Mouse (Mus musculus): ENCODE results near the gene Rassf5. TPM values are rescaled to one million over a fixed set of nuclear protein-coding genes. Genes with fewer than 3 reads are reported as not detected.

The Rassf5 gene
- polyA plus RNA-seq, 1 experiment from 2014 or later = 7.9 TPM

GRCm38 (mm10) chr1:131134942-131135522 lies 110.0 kb downstream of the Rassf5 start:
- no peak for DNase-seq (ENCODE audit: low spot score)
- 58% methylated on average over 8 of the region's 8 CpGs for WGBS
- H3K4me2 ChIP-seq (replicated peaks; ENCODE audit: low read depth) = no peak overlapping the region
- H3K27ac ChIP-seq (replicated peaks) = no peak overlapping the region
- H3K9me3 ChIP-seq (ENCODE audit: control insufficient read depth, low read length) = no peaks in the 10 kb centered on the region
- ATAC-seq (ENCODE audit: low FRiP score, low TSS enrichment) = no peak
- no peaks in the 10 kb centered on the region for H3K36me3 ChIP-seq (ENCODE audit: control insufficient read depth, insufficient read depth, low read length)
- no peak overlapping the region for H3K9ac ChIP-seq (ENCODE audit: low read length)
- no peaks in the 10 kb centered on the region for H3K27me3 ChIP-seq (ENCODE audit: control insufficient read depth, insufficient read depth, low read length)
- TF ChIP-seq EP300 (optimal IDR thresholded peaks at IDR 0.05) = no peak
- TF ChIP-seq CTCF (IDR thresholded peaks at IDR 0.05; ENCODE audit: low read depth) = no peak
- 0 out of 2 replicates have a peak, but pooled peaks cover 2% of the 10 kb centered on the region for H3K4me1 ChIP-seq (replicated peaks; ENCODE audit: control insufficient read depth, insufficient read depth)
- no peak overlapping the region for H3K4me3 ChIP-seq (ENCODE audit: low read depth, low read length)

GRCm38 (mm10) chr1:131134231-131134630 lies 110.8 kb downstream of the Rassf5 start:
- Histone ChIP-seq H3K9ac (ENCODE audit: low read length) (no peak overlapping the region), H3K4me3 (ENCODE audit: low read depth, low read length) (no peak overlapping the region), H3K27ac (replicated peaks) (no peak overlapping the region), H3K4me2 (replicated peaks; ENCODE audit: low read depth) (no peak overlapping the region), H3K4me1 (replicated peaks; ENCODE audit: control insufficient read depth, insufficient read depth) (0 out of 2 replicates have a peak, but pooled peaks cover under 1% of the 10 kb centered on the region), H3K27me3 (ENCODE audit: control insufficient read depth, insufficient read depth, low read length) (no peaks in the 10 kb centered on the region), H3K36me3 (ENCODE audit: control insufficient read depth, insufficient read depth, low read length) (no peaks in the 10 kb centered on the region), H3K9me3 (ENCODE audit: control insufficient read depth, low read length) (no peaks in the 10 kb centered on the region)
- TF ChIP-seq CTCF (IDR thresholded peaks at IDR 0.05; ENCODE audit: low read depth) = no peak
- TF ChIP-seq EP300 (optimal IDR thresholded peaks at IDR 0.05) = no peak
- 65% methylated on average over 6 of the region's 6 CpGs for WGBS
- DNase-seq (ENCODE audit: low spot score) (no peak), ATAC-seq (ENCODE audit: low FRiP score, low TSS enrichment) (no peak)

Other genes starting within 250 kb of the Rassf5 start
- not detected in 2 replicates for gene Il10, start 225.4 kb downstream of the Rassf5 start, polyA plus RNA-seq (2015; fragmentation: Nextera tagmentation; extraction: Ambion mirVana)
- gene Mapkapk2, start 147.4 kb downstream of the Rassf5 start, polyA plus RNA-seq (2015; fragmentation: Nextera tagmentation; extraction: Ambion mirVana) = 34.6 and 35.4 TPM in 2 replicates
- 1.4 TPM in 2 replicates for gene Dyrk3, start 106.9 kb downstream of the Rassf5 start, polyA plus RNA-seq (2015; fragmentation: Nextera tagmentation; extraction: Ambion mirVana)
- 36.3 and 38.8 TPM in 2 replicates for gene Eif2d, start 92.1 kb downstream of the Rassf5 start, polyA plus RNA-seq (2015; fragmentation: Nextera tagmentation; extraction: Ambion mirVana)
- gene Ikbke, start 34.3 kb upstream of the Rassf5 start, polyA plus RNA-seq (2015; fragmentation: Nextera tagmentation; extraction: Ambion mirVana) = 4.5 and 5.7 TPM in 2 replicates